Mouse (Mus musculus) liver, embryonic 14.5 days (tissue): ENCODE data around the gene Fxyd7.

Experiments
- CTCF ChIP-seq: IDR thresholded peaks from 2 replicates; pipeline ENCODE4 v1.5.1; 2016; ENCODE audit warnings: antibody characterized with exemption, low read depth, control low read depth
- EP300 ChIP-seq: IDR thresholded peaks from 2 replicates; pipeline ENCODE4 v1.6.1; 2016; ENCODE audit warnings: antibody characterized with exemption, low read depth

DNA sequence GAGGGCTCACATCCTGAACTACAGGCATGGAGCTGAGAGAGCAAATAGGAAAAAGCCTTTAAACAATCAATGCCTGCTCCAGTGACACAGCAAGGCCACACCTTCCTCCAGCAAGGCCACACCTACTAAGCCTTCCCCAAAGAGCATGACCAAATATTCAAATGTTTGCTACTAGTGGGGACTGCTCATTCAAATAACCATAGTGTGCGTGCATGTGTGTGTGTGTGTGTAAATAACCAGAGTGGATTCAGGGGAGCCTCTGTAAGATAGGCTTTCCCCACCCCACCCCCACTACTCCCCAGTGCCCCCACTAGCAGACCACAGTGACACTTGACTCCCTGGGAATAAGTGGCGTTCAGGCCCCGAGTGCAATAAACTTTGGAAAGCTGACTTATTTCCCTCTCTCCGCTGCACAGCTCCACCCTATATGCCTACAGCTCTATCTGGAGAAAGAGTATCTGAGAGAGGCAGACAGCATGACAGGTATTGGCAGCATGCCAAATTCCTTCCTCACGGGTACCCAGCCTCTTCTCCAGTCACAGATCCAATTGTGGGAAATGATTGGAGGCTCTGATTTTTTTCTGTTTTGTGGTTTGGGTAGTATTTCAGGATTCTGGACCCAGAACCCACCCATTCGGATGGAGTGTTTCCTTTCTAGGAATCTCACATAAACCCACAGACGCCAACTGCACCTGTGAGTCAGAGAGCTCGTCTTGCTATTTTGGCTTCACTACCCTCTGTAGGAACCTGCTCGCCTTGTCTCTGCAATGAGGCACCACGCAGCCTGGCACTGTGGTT is 34.0 kb downstream of the Fxyd7 start:
- TF ChIP-seq CTCF, result no peak
- TF ChIP-seq EP300, result no peak
